Mouse (Mus musculus): ENCODE results near the gene Gm13278. TPM values are rescaled to one million over a fixed set of nuclear protein-coding genes. Genes with fewer than 3 reads are reported as not detected.

The Gm13278 gene
- polyA plus RNA-seq, 1 experiment from 2014 or later, result not detected

Other genes starting within 250 kb of the Gm13278 start
- not detected in 2 replicates for gene Ifna15, start 233.3 kb upstream of the Gm13278 start, polyA plus RNA-seq (2015; fragmentation: Nextera tagmentation; extraction: Ambion mirVana)
- gene Ifna14, start 219.8 kb upstream of the Gm13278 start, polyA plus RNA-seq (2015; fragmentation: Nextera tagmentation; extraction: Ambion mirVana), result not detected in 2 replicates
- gene Ifna9, start 199.2 kb upstream of the Gm13278 start, polyA plus RNA-seq (2015; fragmentation: Nextera tagmentation; extraction: Ambion mirVana), result not detected in 2 replicates
- not detected in 2 replicates for gene Ifna12, start 188.2 kb upstream of the Gm13278 start, polyA plus RNA-seq (2015; fragmentation: Nextera tagmentation; extraction: Ambion mirVana)
- not detected in 2 replicates for gene C87499, start 157.1 kb upstream of the Gm13278 start, polyA plus RNA-seq (2015; fragmentation: Nextera tagmentation; extraction: Ambion mirVana)
- gene Ifna13, start 147.1 kb upstream of the Gm13278 start, polyA plus RNA-seq (2015; fragmentation: Nextera tagmentation; extraction: Ambion mirVana), result not detected in 2 replicates
- not detected in 2 replicates for gene Ifna16, start 114.6 kb upstream of the Gm13278 start, polyA plus RNA-seq (2015; fragmentation: Nextera tagmentation; extraction: Ambion mirVana)
- gene Ifna2, start 107.6 kb upstream of the Gm13278 start, polyA plus RNA-seq (2015; fragmentation: Nextera tagmentation; extraction: Ambion mirVana), result not detected in 2 replicates
- not detected in 2 replicates for gene Ifnab, start 100.2 kb upstream of the Gm13278 start, polyA plus RNA-seq (2015; fragmentation: Nextera tagmentation; extraction: Ambion mirVana)
- gene Gm26566, start 69.7 kb upstream of the Gm13278 start, polyA plus RNA-seq (2015; fragmentation: Nextera tagmentation; extraction: Ambion mirVana), result 0.56 and 1.1 TPM in 2 replicates
- 93.3 and 105 TPM in 2 replicates for gene Klhl9, start 69.1 kb upstream of the Gm13278 start, polyA plus RNA-seq (2015; fragmentation: Nextera tagmentation; extraction: Ambion mirVana)
- not detected in 2 replicates for gene Gm13271, start 36.7 kb upstream of the Gm13278 start, polyA plus RNA-seq (2015; fragmentation: Nextera tagmentation; extraction: Ambion mirVana)
- 0.36 and 0.60 TPM in 2 replicates for gene Gm13283, start 31.4 kb upstream of the Gm13278 start, polyA plus RNA-seq (2015; fragmentation: Nextera tagmentation; extraction: Ambion mirVana)
- 0.76 and 0.87 TPM in 2 replicates for gene Gm13290, start 17.7 kb upstream of the Gm13278 start, polyA plus RNA-seq (2015; fragmentation: Nextera tagmentation; extraction: Ambion mirVana)
- not detected in 2 replicates for gene Gm13289, start 14.6 kb upstream of the Gm13278 start, polyA plus RNA-seq (2015; fragmentation: Nextera tagmentation; extraction: Ambion mirVana)
- gene Gm13272, start 11.7 kb upstream of the Gm13278 start, polyA plus RNA-seq (2015; fragmentation: Nextera tagmentation; extraction: Ambion mirVana), result not detected in 2 replicates
- 0.26 and 0.37 TPM in 2 replicates for gene Ifnz, start 9.4 kb upstream of the Gm13278 start, polyA plus RNA-seq (2015; fragmentation: Nextera tagmentation; extraction: Ambion mirVana)
- gene Gm13276, start 5.8 kb upstream of the Gm13278 start, polyA plus RNA-seq (2015; fragmentation: Nextera tagmentation; extraction: Ambion mirVana), result not detected in 2 replicates
- not detected in 2 replicates for gene Gm13277, start 2.9 kb upstream of the Gm13278 start, polyA plus RNA-seq (2015; fragmentation: Nextera tagmentation; extraction: Ambion mirVana)
- not detected in 2 replicates for gene Gm13275, start 2.9 kb downstream of the Gm13278 start, polyA plus RNA-seq (2015; fragmentation: Nextera tagmentation; extraction: Ambion mirVana)
- not detected in 2 replicates for gene Gm13279, start 5.8 kb downstream of the Gm13278 start, polyA plus RNA-seq (2015; fragmentation: Nextera tagmentation; extraction: Ambion mirVana)
- 0.93 and 1.4 TPM in 2 replicates for gene Gm13285, start 8.1 kb downstream of the Gm13278 start, polyA plus RNA-seq (2015; fragmentation: Nextera tagmentation; extraction: Ambion mirVana)
- gene Gm13287, start 11.7 kb downstream of the Gm13278 start, polyA plus RNA-seq (2015; fragmentation: Nextera tagmentation; extraction: Ambion mirVana), result 0.36 TPM in 1 of 2 replicates, not detected in the other
- 0.15 TPM in 1 of 2 replicates, not detected in the other for gene Gm13288, start 14.0 kb downstream of the Gm13278 start, polyA plus RNA-seq (2015; fragmentation: Nextera tagmentation; extraction: Ambion mirVana)
- gene Ifna7, start 24.7 kb downstream of the Gm13278 start, polyA plus RNA-seq (2015; fragmentation: Nextera tagmentation; extraction: Ambion mirVana), result not detected in 2 replicates
- gene Ifna11, start 28.4 kb downstream of the Gm13278 start, polyA plus RNA-seq (2015; fragmentation: Nextera tagmentation; extraction: Ambion mirVana), result not detected in 2 replicates
- not detected in 2 replicates for gene Ifna6, start 35.9 kb downstream of the Gm13278 start, polyA plus RNA-seq (2015; fragmentation: Nextera tagmentation; extraction: Ambion mirVana)
- not detected in 2 replicates for gene Ifna5, start 44.0 kb downstream of the Gm13278 start, polyA plus RNA-seq (2015; fragmentation: Nextera tagmentation; extraction: Ambion mirVana)
- not detected in 2 replicates for gene Ifna4, start 50.3 kb downstream of the Gm13278 start, polyA plus RNA-seq (2015; fragmentation: Nextera tagmentation; extraction: Ambion mirVana)
- gene Ifna1, start 58.5 kb downstream of the Gm13278 start, polyA plus RNA-seq (2015; fragmentation: Nextera tagmentation; extraction: Ambion mirVana), result not detected in 2 replicates
- gene Ifne, start 88.7 kb downstream of the Gm13278 start, polyA plus RNA-seq (2015; fragmentation: Nextera tagmentation; extraction: Ambion mirVana), result not detected in 2 replicates

All from limb, embryonic 15.5 days (tissue).